Mouse (Mus musculus): ENCODE data around the gene Cadm3.

- TF ChIP-seq POLR2A (IDR thresholded peaks at IDR 0.05; ENCODE audit: borderline replicate concordance, low read depth, low read length) (no peak), CTCF (IDR thresholded peaks at IDR 0.05; ENCODE audit: low read depth, low read length) (no peak)
Measured at GRCm38 (mm10) chr1:173345112-173345511, 22.4 kb downstream of the Cadm3 start.
